Mouse (Mus musculus): ENCODE data around the gene Nprl3.

GRCm38 (mm10) chr11:32194626-32195025 lies 72.9 kb downstream of the Nprl3 start:
- no peak for TF ChIP-seq POLR2A (IDR thresholded peaks at IDR 0.05; ENCODE audit: low read depth, low read length)
- TF ChIP-seq CTCF (IDR thresholded peaks at IDR 0.05; ENCODE audit: borderline replicate concordance, insufficient read depth, low read length): no peak

All from embryonic fibroblast, embryonic 13.5 days (primary cell).